Mouse (Mus musculus) bone marrow, adult 2 months (tissue): Measurements from ENCODE around the gene Armc2.

ENCODE experiments used
- CTCF ChIP-seq: fragments of 200-500 bp; IDR thresholded peaks from 2 replicates; pipeline ENCODE4 v1.5.1; 2011; ENCODE audit warnings: low read length, control low read depth; ENCODE audit not compliant: control insufficient read depth, insufficient read depth
- POLR2A ChIP-seq: fragments of 200-500 bp; IDR thresholded peaks from 2 replicates; pipeline ENCODE4 v1.6.1; 2011; ENCODE audit warnings: low read depth, mild to moderate bottlenecking, control low read depth, low read length, borderline replicate concordance; ENCODE audit not compliant: control insufficient read depth

DNA sequence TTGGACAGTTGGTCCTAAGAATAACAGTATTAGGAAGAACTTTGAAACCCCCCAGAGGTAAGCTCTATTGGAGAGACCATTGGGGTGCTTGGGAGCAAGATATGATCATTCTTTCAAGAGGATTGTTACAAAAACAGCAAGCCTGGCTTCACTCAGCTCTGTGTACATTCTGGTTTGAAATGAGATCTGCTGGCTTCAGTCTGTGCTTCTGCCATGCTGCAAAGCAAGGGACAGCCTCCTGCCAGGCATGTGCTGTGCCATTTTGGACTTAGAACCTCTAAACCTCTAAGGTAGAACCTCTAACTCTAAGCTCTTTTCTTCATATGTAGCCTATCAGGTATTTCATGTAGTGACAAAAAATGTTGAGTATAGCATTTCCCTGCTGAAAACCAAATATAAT, 142.6 kb downstream of the Armc2 start:
- TF ChIP-seq CTCF (no peak), POLR2A (no peak)
